Mouse (Mus musculus) midbrain, postnatal 0 days (tissue): Measurements from ENCODE around the gene A730049H05Rik. TPM values are rescaled to one million over a fixed set of nuclear protein-coding genes. Genes with fewer than 3 reads are reported as not detected.

ENCODE experiments used
- ATAC-seq: fragments of 200-750 bp; cut with Nextera tagmentation; 2 replicates; pipeline ENCODE4 v1.8.0; 2017; ENCODE audit warnings: moderate number of reproducible peaks, mild to moderate bottlenecking, moderate TSS enrichment, moderate library complexity; ENCODE audit not compliant: low FRiP score
- DNase-seq: peaks from one replicate; pipeline ENCODE4 v3.0.0-alpha.2; 2015; ENCODE audit warnings: low spot score
- H3K27ac ChIP-seq: fragments of 300-500 bp; sonication (generic); 2 replicates; pipeline ENCODE4 v1.5.1; 2014; ENCODE audit warnings: low read depth, mild to moderate bottlenecking, low read length, mixed read lengths
- H3K27me3 ChIP-seq: fragments of 300-500 bp; sonication (generic); 2 replicates; pipeline ENCODE4 v1.6.1; 2014; ENCODE audit warnings: low read length, control low read depth, mixed read lengths; ENCODE audit not compliant: insufficient read depth
- H3K36me3 ChIP-seq: fragments of 300-500 bp; sonication (generic); 2 replicates; pipeline ENCODE4 v1.6.1; 2014; ENCODE audit warnings: low read length, control low read depth, mixed read lengths; ENCODE audit not compliant: insufficient read depth
- H3K4me1 ChIP-seq: fragments of 300-500 bp; sonication (generic); 2 replicates; pipeline ENCODE4 v1.6.1; 2014; ENCODE audit warnings: mild to moderate bottlenecking, control low read depth, antibody characterized with exemption, low read length, mixed read lengths; ENCODE audit not compliant: insufficient read depth
- H3K4me2 ChIP-seq: fragments of 300-500 bp; sonication (generic); 2 replicates; pipeline ENCODE4 v1.6.1; 2014; ENCODE audit warnings: low read depth, mild to moderate bottlenecking, low read length, mixed read lengths; ENCODE audit not compliant: poor library complexity, severe bottlenecking
- H3K4me3 ChIP-seq: fragments of 300-500 bp; sonication (generic); 2 replicates; pipeline ENCODE4 v1.5.1; 2014; ENCODE audit warnings: low read depth, mild to moderate bottlenecking, low read length, moderate library complexity
- H3K9ac ChIP-seq: fragments of 300-500 bp; sonication (generic); replicated peaks from 2 replicates; pipeline ENCODE4 v1.6.1; 2014; ENCODE audit warnings: mild to moderate bottlenecking, low read length, moderate library complexity, mixed read lengths; ENCODE audit not compliant: poor library complexity, severe bottlenecking
- H3K9me3 ChIP-seq: fragments of 300-500 bp; sonication (generic); 2 replicates; pipeline ENCODE4 v1.6.1; 2016; ENCODE audit warnings: low read length, control low read depth
- CTCF ChIP-seq: IDR thresholded peaks from 2 replicates; pipeline ENCODE4 v1.5.1; 2016; ENCODE audit warnings: antibody characterized with exemption, mild to moderate bottlenecking
- WGBS: fragments of 180-500 bp; shearing (Covaris S2); extraction: QIAGEN DNeasy Blood & Tissue Kit; methylation state at CpG from one replicate; pipeline ENCODE4 v1.1.7; 2014; 5-methylcytosine and 5-hydroxymethylcytosine counted together
- polyA plus RNA-seq: library from polyadenylated mRNA; unstranded; fragments of >200 nt; fragmentation: Nextera tagmentation; extraction: Ambion mirVana; gene quantifications from 2 replicates; pipeline ENCODE4 v1.2.1, GENCODE M21; 2015
- total RNA-seq: library from RNA; depleted of rRNA; stranded (reverse); fragments of >200 nt; gene quantifications from 2 replicates; pipeline ENCODE4 v1.2.3, GENCODE M21; 2014

Gene A730049H05Rik
- total and polyA plus RNA-seq, 2 experiments from 2014 or later, result 0.82 to 0.83 TPM

- whole genome bisulfite sequencing, result 91% methylated on average over 3 of the region's 3 CpGs
- Histone ChIP-seq H3K36me3 (no peaks in the 10 kb centered on the region), H3K27me3 (no peaks in the 10 kb centered on the region), H3K9me3 (no peaks in the 10 kb centered on the region), H3K9ac (no peak overlapping the region), H3K4me3 (no peak overlapping the region), H3K27ac (no peak overlapping the region), H3K4me2 (no peak overlapping the region), H3K4me1 (no peaks in the 10 kb centered on the region; the same call in 1 of the 2 replicates)
- DNase-seq, result no peak
- no peak for ATAC-seq
- no peak for TF ChIP-seq CTCF
Observed at GRCm38 (mm10) chr6:92804254-92804971, 11.9 kb upstream of the A730049H05Rik start.

- ATAC-seq (no peak), DNase-seq (no peak)
- Histone ChIP-seq H3K36me3 (no peaks in the 10 kb centered on the region), H3K4me3 (no peak overlapping the region), H3K9me3 (no peaks in the 10 kb centered on the region), H3K27ac (no peak overlapping the region), H3K9ac (no peak overlapping the region), H3K4me1 (no peaks in the 10 kb centered on the region), H3K27me3 (no peaks in the 10 kb centered on the region), H3K4me2 (no peak overlapping the region)
- 80% methylated on average over 3 of the region's 3 CpGs for WGBS
- TF ChIP-seq CTCF, result no peak
Observed at GRCm38 (mm10) chr6:92809818-92810217, 6.5 kb upstream of the A730049H05Rik start.

- Histone ChIP-seq H3K4me2 (no peak overlapping the region), H3K4me3 (no peak overlapping the region), H3K4me1 (no peaks in the 10 kb centered on the region), H3K9ac (no peak overlapping the region), H3K27ac (no peak overlapping the region), H3K9me3 (no peaks in the 10 kb centered on the region), H3K36me3 (no peaks in the 10 kb centered on the region), H3K27me3 (no peaks in the 10 kb centered on the region)
- TF ChIP-seq CTCF, result no peak
- DNase-seq (no peak), ATAC-seq (no peak)
- 81% methylated on average over 2 of the region's 2 CpGs for WGBS
Observed at GRCm38 (mm10) chr6:92810628-92811027, 5.7 kb upstream of the A730049H05Rik start.

- Histone ChIP-seq H3K9ac (no peak overlapping the region), H3K4me2 (no peak overlapping the region), H3K4me3 (no peak overlapping the region), H3K9me3 (no peaks in the 10 kb centered on the region), H3K27me3 (no peaks in the 10 kb centered on the region), H3K36me3 (no peaks in the 10 kb centered on the region), H3K4me1 (no peaks in the 10 kb centered on the region), H3K27ac (no peak overlapping the region)
- no peak for DNase-seq
- TF ChIP-seq CTCF, result no peak
- ATAC-seq, result no peak
Observed at GRCm38 (mm10) chr6:92811566-92811965, 4.7 kb upstream of the A730049H05Rik start.

DNA sequence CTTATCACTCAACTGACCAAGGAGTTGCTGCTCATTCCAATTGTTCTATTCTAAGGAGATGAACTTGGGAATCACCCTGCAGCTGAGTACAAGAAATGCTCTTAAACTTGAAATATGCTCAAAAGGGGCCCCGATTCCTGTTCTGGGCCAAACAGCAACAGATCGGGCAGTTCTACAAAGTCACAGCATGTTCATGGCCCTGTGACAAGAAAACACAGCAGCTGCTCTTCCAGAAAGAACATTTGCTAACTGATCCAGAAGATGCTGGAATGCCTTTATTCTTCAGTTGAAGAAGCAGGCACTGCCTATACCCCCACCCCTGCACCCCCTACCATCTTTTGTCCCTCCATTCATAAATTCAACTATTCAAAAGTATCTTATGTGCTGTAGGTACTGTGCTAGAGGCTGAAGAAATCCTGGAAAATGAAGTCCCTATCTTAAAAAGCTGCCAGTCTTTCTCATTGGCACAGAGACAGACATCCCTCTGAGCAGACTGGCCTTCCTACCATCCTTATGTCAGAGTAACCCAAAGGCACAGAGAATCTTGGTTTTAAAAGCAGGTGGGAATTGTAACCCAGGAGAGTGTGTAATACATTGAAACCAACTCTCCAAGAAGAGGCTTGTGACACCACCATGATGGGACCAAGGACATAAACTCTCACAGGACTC is 3.4 kb upstream of the A730049H05Rik start:
- Histone ChIP-seq H3K9ac (no peak overlapping the region), H3K9me3 (no peaks in the 10 kb centered on the region), H3K4me2 (no peak overlapping the region), H3K27me3 (no peaks in the 10 kb centered on the region), H3K27ac (no peak overlapping the region), H3K36me3 (no peaks in the 10 kb centered on the region), H3K4me1 (no peaks in the 10 kb centered on the region), H3K4me3 (no peak overlapping the region)
- 50% methylated on average over 2 of the region's 2 CpGs for WGBS
- peak; percentile 78 for DNase-seq
- ATAC-seq, result no peak
- no peak for TF ChIP-seq CTCF

DNA sequence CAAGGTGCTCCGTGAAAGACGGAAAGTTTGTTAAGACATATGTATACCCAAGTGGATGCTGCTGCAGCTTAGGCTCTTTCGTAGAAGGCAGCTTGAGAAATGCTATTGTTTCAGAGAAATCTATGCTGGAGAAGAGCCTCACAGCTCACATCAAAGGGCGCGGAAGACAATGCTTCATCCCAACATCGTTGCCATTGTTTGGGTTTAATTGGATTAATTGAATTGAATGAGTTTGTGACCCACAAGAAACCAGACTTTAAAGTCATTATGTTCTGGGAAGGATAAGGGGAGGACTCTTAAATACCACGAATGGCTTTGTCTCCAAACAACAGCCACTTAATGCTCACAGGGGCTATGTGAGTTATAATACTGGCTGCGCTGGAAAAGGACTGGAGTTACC is 1.4 kb downstream of the A730049H05Rik start:
- H3K9ac ChIP-seq, result no peak overlapping the region
- H3K4me2 ChIP-seq, result no peak overlapping the region
- no peak for TF ChIP-seq CTCF
- no peaks in the 10 kb centered on the region for H3K9me3 ChIP-seq
- H3K4me3 ChIP-seq, result no peak overlapping the region
- H3K27ac ChIP-seq, result no peak overlapping the region
- DNase-seq (no peak), ATAC-seq (no peak)
- no peaks in the 10 kb centered on the region; the same call in 1 of the 2 replicates for H3K4me1 ChIP-seq
- H3K36me3 ChIP-seq, result no peaks in the 10 kb centered on the region
- no peaks in the 10 kb centered on the region for H3K27me3 ChIP-seq
- WGBS, result 29% methylated on average over 8 of the region's 8 CpGs
